Mouse (Mus musculus): ENCODE data around the gene Aldh1a3.

Aldh1a3 gene

GRCm38 (mm10) chr7:66427437-66428161 is at the start of gene Aldh1a3:
Aldh1a3 (minus strand) TSS chr7:66427517.
- DNase-seq (ENCODE audit: low read depth): no peak

- no peak for DNase-seq (ENCODE audit: low read depth)
Observed at GRCm38 (mm10) chr7:66476289-66476688, 49.0 kb upstream of the Aldh1a3 start.

GRCm38 (mm10) chr7:66471641-66472216 is 44.4 kb upstream of the Aldh1a3 start:
- no peak for DNase-seq (ENCODE audit: low read depth)

- no peak for DNase-seq (ENCODE audit: low read depth)
Observed at GRCm38 (mm10) chr7:66466641-66467040, 39.3 kb upstream of the Aldh1a3 start.

GRCm38 (mm10) chr7:66465241-66465640 is 37.9 kb upstream of the Aldh1a3 start:
- no peak for DNase-seq (ENCODE audit: low read depth)

- no peak for DNase-seq (ENCODE audit: low read depth)
Observed at GRCm38 (mm10) chr7:66463081-66463480, 35.8 kb upstream of the Aldh1a3 start.

- DNase-seq (ENCODE audit: low read depth): no peak
Observed at GRCm38 (mm10) chr7:66451622-66452295, 24.4 kb upstream of the Aldh1a3 start.

GRCm38 (mm10) chr7:66449971-66450752 is 22.8 kb upstream of the Aldh1a3 start:
- DNase-seq (ENCODE audit: low read depth): no peak

GRCm38 (mm10) chr7:66448786-66449540 is 21.6 kb upstream of the Aldh1a3 start:
- DNase-seq (ENCODE audit: low read depth): no peak

- no peak for DNase-seq (ENCODE audit: low read depth)
Observed at GRCm38 (mm10) chr7:66448304-66448703, 21.0 kb upstream of the Aldh1a3 start.

- DNase-seq (ENCODE audit: low read depth): no peak
Observed at GRCm38 (mm10) chr7:66446860-66447259, 19.5 kb upstream of the Aldh1a3 start.

GRCm38 (mm10) chr7:66445117-66445905 is 18.0 kb upstream of the Aldh1a3 start:
- no peak for DNase-seq (ENCODE audit: low read depth)

- no peak for DNase-seq (ENCODE audit: low read depth)
Observed at GRCm38 (mm10) chr7:66444706-66445105, 17.4 kb upstream of the Aldh1a3 start.

- DNase-seq (ENCODE audit: low read depth): no peak
Observed at GRCm38 (mm10) chr7:66442501-66443369, 15.4 kb upstream of the Aldh1a3 start.

GRCm38 (mm10) chr7:66438787-66439669 is 11.7 kb upstream of the Aldh1a3 start:
- DNase-seq (ENCODE audit: low read depth): no peak

GRCm38 (mm10) chr7:66434453-66434935 is 7.2 kb upstream of the Aldh1a3 start:
- DNase-seq (ENCODE audit: low read depth): peak; percentile 37

GRCm38 (mm10) chr7:66427053-66427436 is 272 bp downstream of the Aldh1a3 start:
- no peak for DNase-seq (ENCODE audit: low read depth)

GRCm38 (mm10) chr7:66421903-66422302 is 5.4 kb downstream of the Aldh1a3 start:
- DNase-seq (ENCODE audit: low read depth): no peak

GRCm38 (mm10) chr7:66418981-66419380 is 8.3 kb downstream of the Aldh1a3 start:
- no peak for DNase-seq (ENCODE audit: low read depth)

All from c-Kit-positive CD71-negative TER-119-negative erythroid progenitor cells, embryonic 14.5 days (primary cell).